Mouse (Mus musculus) embryonic fibroblast, embryonic 13.5 days (primary cell): ENCODE measurements around the gene Rab8b.

Experiments used
- CTCF ChIP-seq: IDR thresholded peaks from 2 replicates; pipeline ENCODE4 v1.5.1; 2011; ENCODE audit warnings: mild to moderate bottlenecking, control low read depth, low read length, moderate library complexity, borderline replicate concordance; ENCODE audit not compliant: insufficient read depth
- POLR2A ChIP-seq: IDR thresholded peaks from 2 replicates; pipeline ENCODE4 v1.6.1; 2011; ENCODE audit warnings: low read depth, mild to moderate bottlenecking, control low read depth, low read length, moderate library complexity

DNA sequence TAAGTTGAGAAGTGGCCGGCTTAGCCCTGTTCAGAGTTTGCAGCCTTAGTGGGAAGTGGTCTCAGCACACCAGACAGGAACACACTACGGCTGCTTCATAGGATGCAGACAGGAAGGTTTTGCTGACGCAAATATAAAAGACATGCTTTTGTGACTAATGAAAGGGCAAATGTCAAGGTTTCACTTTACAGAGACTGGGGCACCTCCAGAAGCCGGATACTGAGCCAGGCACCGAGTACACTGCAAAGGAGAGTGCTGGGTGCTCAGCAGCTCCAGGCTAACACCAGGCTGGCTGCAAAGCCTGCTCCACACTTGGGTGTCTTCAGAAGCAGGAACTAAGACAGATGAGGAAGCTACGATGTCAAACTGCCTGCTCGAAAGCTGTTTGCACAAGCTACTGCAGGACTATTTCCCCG lies 37.1 kb downstream of the Rab8b start:
- TF ChIP-seq CTCF, result no peak
- TF ChIP-seq POLR2A, result no peak
